Mouse (Mus musculus) R1 (cell line): ENCODE measurements around the gene Cdk8.
"Not testable (repeated sequence)": the region's sequence is repeated elsewhere in the genome, so short reads cannot be mapped to it uniquely, and the experiment has no call there.

Experiments
- DNase-seq: peaks from one replicate; pipeline ENCODE4 v3.0.0-alpha.2; 2018; ENCODE audit warnings: low read depth, low spot score

Gene Cdk8

GRCm38 (mm10) chr5:146230864-146231654 lies at the start of gene Cdk8:
Cdk8 (plus strand) TSS chr5:146231230.
- peak; percentile 96 for DNase-seq

GRCm38 (mm10) chr5:146185204-146185603 lies 45.8 kb upstream of the Cdk8 start, which contains the start of gene 1700001J03Rik:
1700001J03Rik (minus strand) TSS chr5:146185304.
- DNase-seq = not testable (repeated sequence)

GRCm38 (mm10) chr5:146187441-146187840 lies 43.6 kb upstream of the Cdk8 start:
- peak; percentile 57 for DNase-seq

- no peak for DNase-seq
These were observed 42.9 kb upstream of the Cdk8 start for GRCm38 (mm10) chr5:146188144-146188543.

GRCm38 (mm10) chr5:146188712-146189111 lies 42.3 kb upstream of the Cdk8 start:
- no peak for DNase-seq

- DNase-seq = no peak
These were observed 40.9 kb upstream of the Cdk8 start for GRCm38 (mm10) chr5:146190093-146190492.

- DNase-seq = no peak
These were observed 40.3 kb upstream of the Cdk8 start for GRCm38 (mm10) chr5:146190501-146191269.

GRCm38 (mm10) chr5:146193360-146193759 lies 37.7 kb upstream of the Cdk8 start:
- no peak for DNase-seq

- no peak for DNase-seq
These were observed 32.0 kb upstream of the Cdk8 start for GRCm38 (mm10) chr5:146199073-146199472.

- peak; percentile 60 for DNase-seq
These were observed 31.5 kb upstream of the Cdk8 start for GRCm38 (mm10) chr5:146199540-146199939.

- peak; percentile 53 for DNase-seq
These were observed 30.4 kb upstream of the Cdk8 start for GRCm38 (mm10) chr5:146200580-146200979.

GRCm38 (mm10) chr5:146203921-146204320 lies 27.1 kb upstream of the Cdk8 start:
- DNase-seq = no peak

- no peak for DNase-seq
These were observed 25.5 kb upstream of the Cdk8 start for GRCm38 (mm10) chr5:146205537-146205936.

GRCm38 (mm10) chr5:146220501-146220878 lies 10.5 kb upstream of the Cdk8 start:
- DNase-seq = no peak

GRCm38 (mm10) chr5:146220879-146221714 lies 9.9 kb upstream of the Cdk8 start, which contains the start of gene Rnf6:
Rnf6 (minus strand) TSS chr5:146221555.
- peak; percentile 98 for DNase-seq

- no peak for DNase-seq
These were observed 9.3 kb upstream of the Cdk8 start for GRCm38 (mm10) chr5:146221722-146222121.

- no peak for DNase-seq
These were observed 7.2 kb upstream of the Cdk8 start for GRCm38 (mm10) chr5:146223786-146224185.

- DNase-seq = peak; percentile 66
These were observed 3.5 kb upstream of the Cdk8 start for GRCm38 (mm10) chr5:146227496-146227895.

- DNase-seq = peak; percentile 14
These were observed 970 bp upstream of the Cdk8 start for GRCm38 (mm10) chr5:146229869-146230650.

GRCm38 (mm10) chr5:146231655-146231996 lies 596 bp downstream of the Cdk8 start:
- peak; percentile 25 for DNase-seq

GRCm38 (mm10) chr5:146232056-146232675 lies 1.1 kb downstream of the Cdk8 start:
- DNase-seq = no peak
